Comparison of ENCODE assay signal across 9 mouse cellular contexts in the genomic region with DNA sequence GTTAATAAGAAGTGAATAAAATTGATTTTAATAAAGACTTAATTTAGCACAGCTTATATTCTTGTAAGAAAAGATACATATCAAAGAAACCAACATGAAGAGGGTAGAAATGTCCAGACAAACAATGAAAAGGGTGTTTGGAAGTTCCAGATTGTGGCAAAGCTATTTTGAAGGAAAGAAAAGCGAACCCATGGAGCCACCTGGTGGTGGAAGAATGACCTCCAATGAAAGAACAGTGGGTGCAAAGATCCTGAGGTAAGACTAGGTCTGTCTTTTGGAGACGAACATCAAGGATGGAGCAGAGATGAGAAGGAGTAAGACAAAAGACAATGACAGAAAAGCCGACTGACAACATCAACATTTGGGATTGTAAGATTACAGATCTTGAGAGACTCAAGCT.
A peak's percentile ranks its signal among the peaks of the same experiment; 100 is the strongest.
DNase-seq lines count a peak whose midpoint lies in the region.
"Had no signal": no experiment of that assay in that cellular context is flagged by ENCODE, and none has a peak within 500 bp of the region (broad histone marks: within the 10 kb centered on the region; RNA-seq: fewer than 3 reads in every experiment).

No protein-coding gene starts in this region.

- DNase-seq in adrenal gland, adult 2 months: peak; percentile 13
- DNase-seq in adrenal gland, adult 8-10 months: no peak
- DNase-seq in layer of hippocampus, postnatal 10 days (ENCODE audit: low spot score in 2 of 2): peak; percentile 25 to 43
- DNase-seq in layer of hippocampus, adult 8-10 months (ENCODE audit: low spot score in 2 of 2): no peak
- DNase-seq in NIH3T3 (ENCODE audit: low read depth): peak; percentile 84
- peak; percentile 2 for DNase-seq in forelimb bud, embryonic 11.5 days (ENCODE audit: low read depth, low spot score)
- DNase-seq in left cerebral cortex, postnatal 36 days (ENCODE audit: low spot score in 2 of 2): no peak
- DNase-seq in gastrocnemius, adult 8-10 months (ENCODE audit: low spot score in 2 of 2): no peak
- DNase-seq: layer of hippocampus, adult 9-11 months had no signal

- intact Hi-C loops in left cerebral cortex, postnatal 36 days (cut with DNase I): loop anchor here (5.0 kb wide), 1 partner anchor 824 kb away; no protein-coding TSS in a partner anchor

Comparison
In these comparisons a context has a peak if more than half of its experiments do, and no peak if none do; other contexts are left out.
1. DNase-seq: peak in adrenal gland, adult 2 months (single experiment), layer of hippocampus, postnatal 10 days (2 of 2), NIH3T3 (single experiment) and forelimb bud, embryonic 11.5 days (single experiment); none in adrenal gland, adult 8-10 months (single experiment), layer of hippocampus, adult 8-10 months (0 of 2), left cerebral cortex, postnatal 36 days (0 of 2) and gastrocnemius, adult 8-10 months (0 of 2).